Mouse (Mus musculus) thymus, adult 2 months (tissue): ENCODE measurements around the gene Cpne9.

Experiments
- CTCF ChIP-seq: fragments of 200-500 bp; IDR thresholded peaks from 2 replicates; pipeline ENCODE4 v1.5.1; 2012; ENCODE audit warnings: mild to moderate bottlenecking, control low read depth, low read length, moderate library complexity, borderline replicate concordance; ENCODE audit not compliant: control insufficient read depth, poor library complexity, insufficient read depth; ENCODE audit errors: extremely low read depth
- POLR2A ChIP-seq: fragments of 200-500 bp; IDR thresholded peaks from 2 replicates; pipeline ENCODE4 v1.6.1; 2012; ENCODE audit warnings: mild to moderate bottlenecking, low read length, control low read depth, moderate library complexity; ENCODE audit not compliant: control insufficient read depth, poor library complexity, insufficient read depth; ENCODE audit errors: extremely low read depth

DNA sequence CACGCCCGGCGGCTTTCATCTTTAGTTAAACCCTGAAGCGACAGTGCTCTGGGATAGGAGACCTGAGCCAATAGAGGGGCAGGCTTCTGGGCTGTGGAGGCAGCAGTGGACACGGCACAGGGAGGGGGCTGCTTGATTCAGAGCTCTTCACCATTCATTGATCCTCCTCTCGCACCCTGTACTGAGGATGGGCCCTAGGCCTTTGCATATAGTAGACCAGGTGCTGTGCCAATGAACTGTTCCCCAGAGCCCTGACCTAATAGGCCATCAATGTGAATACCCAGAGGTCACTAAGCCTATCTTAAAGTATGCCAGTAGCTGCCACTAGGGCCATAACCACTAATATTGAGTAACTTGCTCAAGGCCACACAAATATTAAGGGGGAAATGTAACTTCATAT, 431 bp upstream of the Cpne9 start:
- no peak for TF ChIP-seq CTCF
- no peak for TF ChIP-seq POLR2A
